Mouse (Mus musculus): Measurements from ENCODE around the gene Fto.

The Fto gene

GRCm38 (mm10) chr8:91524865-91525250, 211.5 kb downstream of the Fto start:
- DNase-seq (ENCODE audit: low spot score in 2 of 2), result no peak

DNA sequence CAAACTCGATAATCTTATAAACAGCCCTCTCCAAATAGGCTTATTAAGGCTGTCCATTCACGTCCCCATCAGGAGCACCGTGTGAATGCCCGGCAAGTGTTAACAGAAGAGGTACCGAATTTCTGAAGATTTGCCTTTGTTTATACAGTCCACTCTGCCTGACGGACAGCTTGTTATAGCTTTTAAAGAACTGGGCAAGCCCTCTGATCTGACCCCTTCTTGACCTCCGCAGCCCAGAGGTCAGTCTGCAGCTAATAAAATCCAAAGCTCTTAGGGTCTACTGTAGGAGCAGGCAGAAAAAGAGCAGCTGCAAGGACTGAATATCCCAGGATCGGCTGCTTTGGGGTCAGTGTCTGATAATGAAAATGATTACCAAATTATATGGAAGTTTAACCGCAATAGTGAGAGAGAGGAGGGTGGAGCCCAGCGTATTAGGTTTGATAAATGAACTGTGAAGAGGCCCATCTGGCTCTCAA, 212.1 kb downstream of the Fto start:
- DNase-seq (ENCODE audit: low spot score in 2 of 2), result no peak

- no peak for DNase-seq (ENCODE audit: low spot score in 2 of 2)
Observed at GRCm38 (mm10) chr8:91528967-91529366, 215.6 kb downstream of the Fto start.

- no peak for DNase-seq (ENCODE audit: low spot score in 2 of 2)
Observed at GRCm38 (mm10) chr8:91529699-91530098, 216.4 kb downstream of the Fto start.

DNA sequence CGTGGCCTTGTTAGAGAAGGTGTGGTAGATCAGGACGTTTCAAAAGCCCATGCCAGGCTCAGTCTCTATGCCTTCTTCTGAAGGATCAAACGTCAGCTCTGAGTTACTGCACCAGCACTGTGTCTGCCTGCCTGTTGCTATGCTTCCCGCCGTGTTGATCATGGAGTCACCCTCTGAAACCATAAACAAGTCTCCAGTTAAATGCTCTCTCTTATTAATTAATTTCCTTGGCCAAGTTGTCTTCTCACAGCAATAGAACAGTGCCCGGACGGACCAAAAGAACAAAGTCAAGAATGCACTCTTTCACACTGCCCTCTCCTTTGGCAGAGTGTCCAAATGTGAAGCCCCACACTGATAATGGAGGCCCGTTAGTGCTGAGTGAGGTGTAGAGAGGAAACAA, 217.3 kb downstream of the Fto start:
- DNase-seq (ENCODE audit: low spot score in 2 of 2), result no peak

DNA sequence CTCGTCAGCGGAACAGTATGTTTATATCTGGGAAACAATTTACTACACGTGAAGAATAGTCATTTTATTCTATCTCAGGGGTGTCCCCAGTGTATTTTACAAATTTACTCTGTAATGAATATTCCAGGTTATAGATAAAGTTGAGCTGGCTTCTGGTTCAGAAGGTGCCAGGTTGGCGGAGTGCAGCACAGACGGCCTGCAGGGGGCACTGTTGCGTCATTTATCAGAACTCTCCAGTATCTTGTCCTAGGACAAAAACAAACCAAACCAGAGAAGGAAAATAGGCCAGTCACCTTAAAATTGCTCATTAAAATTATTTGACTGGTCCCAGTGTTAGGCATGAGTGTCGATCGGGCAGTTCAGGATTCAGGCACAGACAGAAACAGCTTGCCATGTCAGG, 218.6 kb downstream of the Fto start:
- DNase-seq (ENCODE audit: low spot score in 2 of 2), result peak; percentile 25 to 35

GRCm38 (mm10) chr8:91532671-91533436, 219.5 kb downstream of the Fto start:
- no peak for DNase-seq (ENCODE audit: low spot score in 2 of 2)

GRCm38 (mm10) chr8:91534752-91535151, 221.4 kb downstream of the Fto start:
- no peak for DNase-seq (ENCODE audit: low spot score in 2 of 2)

GRCm38 (mm10) chr8:91538109-91538508, 224.8 kb downstream of the Fto start:
- DNase-seq (ENCODE audit: low spot score in 2 of 2), result no peak

DNA sequence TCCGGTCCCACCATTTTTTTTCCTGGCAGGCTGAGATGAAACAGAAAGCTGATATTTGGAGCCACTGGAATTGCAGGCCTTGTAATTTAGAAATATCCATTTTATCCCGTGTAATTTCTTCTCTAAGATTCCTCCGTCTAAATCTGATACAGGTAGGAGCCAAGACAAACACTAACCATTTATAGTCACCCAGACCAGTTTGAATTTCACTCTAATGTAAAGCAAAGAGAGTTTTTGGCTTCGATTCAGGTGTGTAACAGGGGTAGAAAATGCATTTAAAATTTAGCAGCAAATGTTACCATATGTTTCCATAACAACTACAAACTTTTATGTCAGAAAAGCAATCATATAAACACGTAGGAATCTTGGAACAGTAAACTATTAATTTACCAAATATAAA, 225.6 kb downstream of the Fto start:
- no peak for DNase-seq (ENCODE audit: low spot score in 2 of 2)

DNA sequence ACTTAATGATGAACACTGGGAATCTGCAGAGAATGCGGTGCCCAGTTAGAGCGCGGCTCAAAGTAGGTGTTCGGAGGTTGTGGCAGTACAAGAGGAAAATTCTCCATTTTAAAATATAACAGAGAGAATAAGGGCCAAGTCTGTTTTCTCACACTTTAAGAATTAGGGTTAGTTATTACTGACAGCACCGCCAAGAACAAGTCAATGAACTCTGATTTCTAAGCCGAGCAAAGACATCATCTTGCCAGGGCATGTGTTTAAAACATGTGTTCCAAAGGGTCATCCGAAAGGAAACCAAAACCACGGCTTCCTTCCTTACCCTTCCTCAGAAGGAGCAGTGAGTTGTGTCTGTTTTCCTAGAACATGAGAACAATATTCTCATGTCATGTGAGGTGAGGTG, 226.3 kb downstream of the Fto start:
- DNase-seq (ENCODE audit: low spot score in 2 of 2), result no peak

- no peak for DNase-seq (ENCODE audit: low spot score in 2 of 2)
Observed at GRCm38 (mm10) chr8:91541229-91541628, 227.9 kb downstream of the Fto start.

DNA sequence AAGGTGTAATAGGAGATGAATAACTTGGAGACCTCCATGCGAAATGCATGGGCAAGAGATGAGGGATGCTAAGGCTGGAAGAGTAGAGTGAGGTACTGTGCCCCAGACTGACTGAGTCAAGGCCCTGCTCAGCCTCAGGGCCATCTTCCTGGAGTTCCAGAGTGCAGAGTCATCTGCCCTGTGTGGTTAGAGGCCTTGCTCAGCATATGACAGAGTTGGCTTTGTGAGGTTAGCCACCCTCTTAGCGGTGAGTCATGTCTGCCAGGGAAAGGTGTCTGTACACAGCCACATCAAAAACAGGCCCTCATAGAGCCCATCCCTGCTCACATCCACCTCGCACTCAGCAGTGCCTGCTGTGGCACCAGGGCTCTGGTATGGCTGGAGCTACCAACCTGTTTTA, 232.2 kb downstream of the Fto start:
- no peak for DNase-seq (ENCODE audit: low spot score in 2 of 2)

DNA sequence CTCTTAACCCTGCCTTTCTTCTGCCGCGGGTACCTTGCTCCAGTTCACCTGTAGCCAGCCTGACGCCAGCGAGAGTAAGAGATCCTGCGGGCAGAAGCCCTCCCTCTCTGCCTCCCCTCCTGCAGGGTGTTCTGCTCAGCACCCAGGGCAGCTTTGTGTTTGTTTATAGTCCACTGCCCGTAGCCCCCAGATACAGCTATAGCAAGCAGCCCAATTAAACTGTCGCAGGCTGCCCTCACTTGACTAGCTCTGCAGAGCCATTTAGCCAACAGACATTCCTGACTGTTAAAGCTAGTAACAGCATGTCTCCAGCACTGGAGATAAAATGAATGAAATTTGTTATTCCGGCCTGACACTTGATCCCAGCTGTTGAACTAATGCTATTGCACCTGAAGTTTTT, 233.3 kb downstream of the Fto start:
- DNase-seq (ENCODE audit: low spot score in 2 of 2), result no peak

GRCm38 (mm10) chr8:91550131-91550530, 236.8 kb downstream of the Fto start:
- no peak for DNase-seq (ENCODE audit: low spot score in 2 of 2)

DNA sequence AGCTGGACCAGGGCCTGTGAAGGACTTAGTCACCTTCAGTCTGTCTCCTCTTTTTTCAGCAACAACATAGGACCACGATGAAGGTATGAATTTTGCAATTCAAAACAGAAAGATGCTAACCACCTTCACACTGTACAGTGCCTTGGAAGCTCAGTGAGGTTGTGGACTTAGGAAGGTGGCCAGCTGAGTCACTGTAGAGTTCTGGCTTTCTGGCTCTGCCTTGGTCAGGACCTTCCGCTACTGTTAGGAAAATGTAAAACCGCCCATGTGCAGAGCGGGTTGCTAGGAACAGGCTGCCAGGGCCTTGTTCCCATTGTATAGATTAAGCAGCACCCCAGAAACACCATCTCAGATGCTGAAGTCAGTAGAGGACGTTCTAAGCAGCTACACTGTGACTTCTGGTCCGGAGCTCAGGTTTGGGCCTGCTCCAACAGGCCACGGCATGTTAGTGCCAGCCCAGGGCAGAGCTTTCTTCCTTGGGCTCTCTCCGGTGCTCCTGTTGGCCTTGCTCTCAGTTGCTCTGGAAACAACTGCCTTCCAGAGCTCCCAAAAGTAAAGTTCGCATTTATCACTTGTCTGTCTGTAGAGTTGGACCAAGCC, 237.9 kb downstream of the Fto start:
- no peak for DNase-seq (ENCODE audit: low spot score in 2 of 2)

DNA sequence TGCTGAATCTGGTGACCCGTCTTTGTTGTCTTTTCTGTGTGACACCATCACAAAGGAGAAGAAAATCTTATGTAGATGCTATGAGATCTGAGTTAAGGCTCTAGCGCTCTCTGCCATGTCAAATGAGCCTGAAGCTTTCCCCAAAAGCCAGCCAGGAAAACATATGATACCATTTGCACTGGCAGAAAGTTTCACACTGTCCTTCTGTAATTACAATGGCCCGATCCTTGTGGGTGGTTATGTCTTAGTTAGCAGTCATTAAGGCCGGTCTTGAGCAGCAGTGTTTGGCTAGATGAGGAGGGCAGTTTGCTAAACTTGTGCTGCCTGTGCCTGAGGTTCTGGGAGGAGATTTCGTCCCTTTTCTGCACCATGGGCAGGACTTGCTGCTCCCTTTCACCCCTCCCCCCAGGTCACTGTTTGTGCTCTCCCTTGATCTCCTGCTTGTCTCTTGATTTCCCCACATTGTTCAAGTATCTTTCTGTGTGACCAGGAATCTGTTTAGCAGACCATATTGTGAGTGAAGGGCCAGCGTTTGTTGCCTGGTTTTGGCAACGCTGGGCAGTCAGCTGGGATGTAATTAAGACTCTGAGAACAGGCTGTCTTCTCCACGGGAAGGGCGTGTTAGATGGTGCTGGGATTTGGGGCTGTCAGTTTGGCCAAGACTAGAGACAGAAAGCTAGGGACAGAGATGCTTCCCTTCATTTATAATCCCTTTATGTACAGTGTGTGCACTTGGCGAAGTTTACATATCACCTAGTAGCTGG, 238.6 kb downstream of the Fto start:
- no peak for DNase-seq (ENCODE audit: low spot score in 2 of 2)

DNA sequence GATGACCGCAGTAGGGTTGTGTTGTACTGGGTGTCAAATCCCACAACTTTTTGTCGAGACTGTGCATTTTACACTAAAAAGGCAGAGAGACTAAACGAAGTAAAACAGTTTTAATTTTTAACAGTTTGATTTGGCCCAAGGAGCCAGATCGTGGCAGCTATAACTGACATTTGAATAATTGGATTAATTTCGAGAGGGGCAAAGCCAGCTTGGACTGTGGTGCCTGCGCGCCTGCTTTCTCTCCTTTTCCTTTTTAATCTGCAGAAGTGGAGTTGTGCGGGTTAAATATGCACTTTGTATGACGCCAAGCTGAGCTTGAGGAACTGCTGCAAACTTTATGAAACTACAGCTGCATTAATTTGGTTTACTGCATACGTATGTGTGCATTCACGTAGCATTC, 239.3 kb downstream of the Fto start:
- DNase-seq (ENCODE audit: low spot score in 2 of 2), result no peak

DNA sequence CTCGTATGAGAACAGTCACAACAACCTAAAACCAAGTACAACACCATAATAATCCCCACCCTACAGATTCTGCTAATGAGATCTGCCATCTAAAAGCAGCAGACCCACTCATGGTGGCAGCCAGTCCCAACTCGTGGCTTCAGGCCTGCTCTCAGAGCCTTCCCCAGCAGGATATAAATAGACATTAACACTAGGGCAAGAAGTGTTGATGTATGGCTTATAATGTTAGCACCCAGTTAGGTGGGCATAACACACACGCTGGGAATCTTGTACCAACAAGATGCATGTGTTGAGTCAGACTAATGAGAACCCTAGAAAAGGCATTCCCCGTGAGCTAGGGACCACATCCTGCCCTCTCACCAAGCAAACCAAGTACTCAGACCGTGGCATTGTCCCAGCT, 240.1 kb downstream of the Fto start:
- DNase-seq (ENCODE audit: low spot score in 2 of 2), result no peak

DNA sequence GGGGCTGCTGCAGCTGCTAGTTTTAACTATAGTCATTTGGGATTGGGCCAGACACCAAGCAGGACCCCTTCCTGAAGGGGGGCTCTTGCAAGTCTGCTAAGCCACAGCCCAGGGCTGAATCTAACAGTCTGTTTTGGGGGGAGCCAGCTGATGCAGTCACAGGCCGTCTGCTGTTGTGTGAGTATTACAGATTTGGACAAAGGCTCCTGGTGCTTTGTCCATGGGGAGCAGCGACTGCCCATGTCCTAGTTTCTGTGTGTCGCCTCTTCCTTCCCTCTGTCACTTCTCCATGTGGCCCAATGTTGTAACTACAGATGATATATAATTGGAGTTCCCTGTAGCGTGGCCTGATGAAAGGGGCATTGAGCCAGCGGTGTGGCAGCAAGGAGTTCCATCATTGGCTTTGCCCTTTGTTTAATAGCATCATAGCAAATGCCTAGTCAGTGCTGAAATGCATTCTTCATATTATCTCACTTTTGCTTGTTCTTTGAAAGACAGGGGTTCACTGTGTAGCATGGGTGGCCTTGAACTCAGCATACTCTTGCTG, 243.8 kb downstream of the Fto start:
- DNase-seq (ENCODE audit: low spot score in 2 of 2), result no peak

GRCm38 (mm10) chr8:91558408-91558807, 245.1 kb downstream of the Fto start:
- DNase-seq (ENCODE audit: low spot score in 2 of 2), result no peak

DNA sequence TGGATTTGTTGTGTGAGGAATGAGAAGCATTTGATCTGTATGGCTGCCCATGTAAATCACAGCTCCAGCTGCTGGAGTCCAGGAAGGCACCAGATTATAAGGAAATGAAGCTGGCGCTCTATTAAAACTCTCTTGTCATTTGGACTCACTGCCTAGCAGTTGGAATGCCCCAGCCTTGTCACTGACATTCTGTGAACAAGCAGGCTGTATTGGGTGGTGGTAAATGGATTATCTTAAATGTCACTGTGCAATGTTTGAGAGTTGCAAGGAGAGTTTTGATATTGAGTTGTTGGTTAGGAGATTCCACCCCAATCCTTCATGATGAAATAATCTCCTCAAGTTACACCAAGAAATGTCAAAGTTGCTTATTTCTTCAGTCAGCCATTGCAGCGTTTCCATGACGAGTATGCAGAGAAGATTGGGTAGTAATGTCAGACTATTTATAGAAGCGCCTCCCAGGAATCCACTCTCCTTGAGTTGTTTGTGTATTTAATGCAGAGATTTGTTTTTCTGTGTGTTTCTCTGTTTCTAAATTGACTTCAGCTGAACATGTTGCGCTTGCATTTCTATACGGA, 246.8 kb downstream of the Fto start:
- DNase-seq (ENCODE audit: low spot score in 2 of 2), result no peak
